Mouse (Mus musculus) kidney, embryonic 15.5 days (tissue): ENCODE results near the gene Strn3. TPM values are rescaled to one million over a fixed set of nuclear protein-coding genes. Genes with fewer than 3 reads are reported as not detected.

Experiments
- ATAC-seq: fragments of 200-750 bp; cut with Nextera tagmentation; replicated peaks from 2 replicates; pipeline ENCODE4 v1.8.0; 2017; ENCODE audit warnings: moderate TSS enrichment; ENCODE audit not compliant: low FRiP score
- H3K27ac ChIP-seq: fragments of 300-500 bp; sonication (generic); 2 replicates; pipeline ENCODE4 v1.5.1; 2015; ENCODE audit warnings: mild to moderate bottlenecking, inconsistent platforms
- H3K27me3 ChIP-seq: fragments of 300-500 bp; sonication (generic); 2 replicates; pipeline ENCODE4 v1.6.1; 2015; ENCODE audit warnings: inconsistent platforms
- H3K36me3 ChIP-seq: fragments of 300-500 bp; sonication (generic); 2 replicates; pipeline ENCODE4 v1.6.1; 2015; ENCODE audit warnings: inconsistent platforms
- H3K4me1 ChIP-seq: fragments of 300-500 bp; sonication (generic); 2 replicates; pipeline ENCODE4 v1.6.1; 2015; ENCODE audit warnings: inconsistent platforms
- H3K4me2 ChIP-seq: fragments of 300-500 bp; sonication (generic); 2 replicates; pipeline ENCODE4 v1.6.1; 2015; ENCODE audit warnings: moderate library complexity, mild to moderate bottlenecking, inconsistent platforms
- H3K4me3 ChIP-seq: fragments of 300-500 bp; sonication (generic); replicated peaks from 2 replicates; pipeline ENCODE4 v1.5.1; 2015; ENCODE audit warnings: mild to moderate bottlenecking, inconsistent platforms
- H3K9ac ChIP-seq: fragments of 300-500 bp; sonication (generic); 2 replicates; pipeline ENCODE4 v1.6.1; 2015; ENCODE audit warnings: mild to moderate bottlenecking, inconsistent platforms
- H3K9me3 ChIP-seq: fragments of 300-500 bp; sonication (generic); replicated peaks from 2 replicates; pipeline ENCODE4 v1.6.1; 2016; ENCODE audit warnings: inconsistent platforms
- WGBS: fragments of 180-500 bp; shearing (Covaris S2); methylation state at CpG from one replicate; pipeline ENCODE4 v1.1.7; 2015; ENCODE audit warnings: mixed read lengths; 5-methylcytosine and 5-hydroxymethylcytosine counted together
- polyA plus RNA-seq: library from polyadenylated mRNA; unstranded; fragments of >200 nt; fragmentation: Nextera tagmentation; extraction: Ambion mirVana; gene quantifications from 2 replicates; pipeline ENCODE4 v1.2.1, GENCODE M21; 2015

Gene Strn3
- polyA plus RNA-seq, 1 experiment from 2014 or later, result 45.5 TPM

DNA sequence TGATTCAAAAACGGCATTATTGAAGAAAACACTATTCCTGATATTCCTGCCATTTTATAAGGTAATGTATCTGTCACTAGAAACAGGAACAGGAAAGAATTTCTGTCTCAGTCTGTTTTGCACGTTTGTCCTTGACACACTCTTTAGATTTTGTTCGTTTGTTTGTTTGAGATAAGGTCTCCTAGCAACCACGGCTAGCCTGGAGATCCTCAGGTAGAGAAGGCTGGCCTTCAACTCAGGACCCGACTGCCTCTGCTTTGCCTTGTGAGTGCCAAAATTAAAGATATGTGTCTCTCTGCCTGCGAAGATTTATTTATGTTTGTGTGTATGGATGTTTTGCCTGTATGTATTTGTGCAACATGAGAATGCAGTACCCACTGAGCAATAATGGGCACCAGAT, 49.8 kb downstream of the Strn3 start:
- Histone ChIP-seq H3K27ac (no peak overlapping the region), H3K27me3 (no peaks in the 10 kb centered on the region), H3K4me2 (no peak overlapping the region), H3K9me3 (no peaks in the 10 kb centered on the region), H3K36me3 (peaks cover 19% of the 10 kb centered on the region; the same call in 1 of the 2 replicates), H3K4me1 (no peaks in the 10 kb centered on the region), H3K4me3 (no peak overlapping the region), H3K9ac (no peak overlapping the region)
- 61% methylated on average over 6 of the region's 6 CpGs for WGBS
- ATAC-seq, result no peak

- no peaks in the 10 kb centered on the region for H3K9me3 ChIP-seq
- peaks cover 10% of the 10 kb centered on the region; the same call in 1 of the 2 replicates for H3K36me3 ChIP-seq
- WGBS, result 61% methylated on average over 2 of the region's 2 CpGs
- no peak overlapping the region for H3K27ac ChIP-seq
- no peak overlapping the region for H3K4me3 ChIP-seq
- H3K4me1 ChIP-seq, result no peaks in the 10 kb centered on the region
- no peaks in the 10 kb centered on the region for H3K27me3 ChIP-seq
- no peak for ATAC-seq
- no peak overlapping the region for H3K9ac ChIP-seq
- no peak overlapping the region for H3K4me2 ChIP-seq
Observed at GRCm38 (mm10) chr12:51636689-51637470, 54.8 kb downstream of the Strn3 start.

DNA sequence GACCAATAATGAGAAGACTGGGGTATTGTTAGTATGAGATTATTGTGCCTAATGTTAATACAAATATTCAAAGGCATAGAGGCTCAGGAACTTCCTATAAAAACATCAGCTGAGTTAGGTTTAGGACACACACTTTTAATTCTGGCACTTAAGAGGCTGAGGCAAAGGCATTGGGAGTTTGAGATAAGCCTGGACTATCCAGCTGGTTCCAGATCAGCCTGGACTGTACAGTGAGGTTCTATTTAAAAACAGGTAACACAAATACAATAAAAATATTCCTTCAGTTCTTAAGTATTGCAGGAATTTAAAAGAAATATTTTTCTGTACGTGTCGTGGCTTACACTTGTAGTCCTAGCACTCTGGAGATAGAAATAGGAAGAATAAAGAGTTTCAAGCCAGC, 55.4 kb downstream of the Strn3 start:
- H3K9me3 ChIP-seq, result no peaks in the 10 kb centered on the region
- no peak overlapping the region for H3K4me3 ChIP-seq
- peaks cover 10% of the 10 kb centered on the region for H3K36me3 ChIP-seq
- no peak for ATAC-seq
- no peaks in the 10 kb centered on the region for H3K4me1 ChIP-seq
- no peak overlapping the region for H3K9ac ChIP-seq
- no peak overlapping the region for H3K27ac ChIP-seq
- H3K4me2 ChIP-seq, result no peak overlapping the region
- H3K27me3 ChIP-seq, result no peaks in the 10 kb centered on the region
- 86% methylated on average over 2 of the region's 2 CpGs for WGBS

- Histone ChIP-seq H3K4me1 (no peaks in the 10 kb centered on the region), H3K4me2 (no peak overlapping the region), H3K9ac (no peak overlapping the region), H3K27ac (no peak overlapping the region), H3K9me3 (no peaks in the 10 kb centered on the region), H3K4me3 (no peak overlapping the region), H3K27me3 (no peaks in the 10 kb centered on the region), H3K36me3 (peaks cover 7% of the 10 kb centered on the region)
- no peak for ATAC-seq
- WGBS, result 48% methylated on average over 4 of the region's 4 CpGs
Observed at GRCm38 (mm10) chr12:51633481-51633880, 58.2 kb downstream of the Strn3 start.

DNA sequence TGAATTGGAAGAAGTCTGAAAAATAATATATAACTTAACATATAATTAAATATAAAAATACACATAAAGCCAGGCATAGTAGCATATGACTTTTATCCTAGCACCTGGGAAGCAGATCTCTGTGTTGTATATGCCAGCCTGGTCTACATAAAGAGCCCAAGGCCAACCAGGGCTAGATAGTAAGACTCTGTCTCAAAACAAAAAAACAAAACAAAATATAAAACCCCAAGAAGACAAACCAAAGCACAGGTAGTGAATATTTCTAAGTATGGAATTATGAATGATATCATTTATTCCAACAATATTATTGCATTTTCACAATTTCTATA, 68.4 kb downstream of the Strn3 start:
- Histone ChIP-seq H3K4me2 (no peak overlapping the region), H3K27ac (no peak overlapping the region), H3K4me3 (no peak overlapping the region), H3K9ac (no peak overlapping the region), H3K27me3 (no peaks in the 10 kb centered on the region), H3K36me3 (peaks cover 47% of the 10 kb centered on the region), H3K4me1 (no peaks in the 10 kb centered on the region), H3K9me3 (no peaks in the 10 kb centered on the region)
- ATAC-seq, result no peak

GRCm38 (mm10) chr12:51622670-51623365, 68.9 kb downstream of the Strn3 start:
- no peak for ATAC-seq
- Histone ChIP-seq H3K27ac (no peak overlapping the region), H3K9ac (no peak overlapping the region), H3K36me3 (peaks cover 47% of the 10 kb centered on the region), H3K4me2 (no peak overlapping the region), H3K4me3 (no peak overlapping the region), H3K9me3 (no peaks in the 10 kb centered on the region), H3K27me3 (no peaks in the 10 kb centered on the region), H3K4me1 (no peaks in the 10 kb centered on the region)
- WGBS, result 84% methylated on average over 5 of the region's 5 CpGs

DNA sequence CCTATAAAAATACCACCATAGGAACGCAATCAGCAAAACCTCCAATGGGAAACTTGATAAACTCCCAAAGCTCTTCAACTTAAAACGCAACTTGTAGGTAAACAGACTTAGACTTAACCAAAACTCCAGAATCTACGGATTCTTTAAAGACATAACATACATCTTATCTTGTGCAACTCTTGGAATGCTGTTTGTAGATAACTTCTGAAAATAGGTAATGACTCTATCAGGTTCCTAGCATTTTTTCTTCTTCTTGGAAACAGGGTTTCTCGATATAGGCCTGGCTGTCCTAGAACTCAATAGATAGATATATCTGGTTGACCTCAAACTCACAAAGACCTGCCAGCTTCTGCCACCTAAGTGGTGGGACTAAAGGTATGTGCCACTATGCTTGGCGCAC, 70.5 kb downstream of the Strn3 start:
- Histone ChIP-seq H3K4me2 (no peak overlapping the region), H3K36me3 (peaks cover 58% of the 10 kb centered on the region), H3K27ac (no peak overlapping the region), H3K27me3 (no peaks in the 10 kb centered on the region), H3K4me3 (no peak overlapping the region), H3K9ac (no peak overlapping the region), H3K4me1 (no peaks in the 10 kb centered on the region), H3K9me3 (no peaks in the 10 kb centered on the region)
- ATAC-seq, result no peak
- 92% methylated on average over 5 of the region's 5 CpGs for WGBS

- H3K9me3 ChIP-seq, result no peaks in the 10 kb centered on the region
- no peak overlapping the region for H3K4me3 ChIP-seq
- no peaks in the 10 kb centered on the region for H3K27me3 ChIP-seq
- peaks cover 59% of the 10 kb centered on the region for H3K36me3 ChIP-seq
- no peak overlapping the region for H3K4me2 ChIP-seq
- no peak for ATAC-seq
- H3K27ac ChIP-seq, result no peak overlapping the region
- no peaks in the 10 kb centered on the region for H3K4me1 ChIP-seq
- no peak overlapping the region for H3K9ac ChIP-seq
Observed at GRCm38 (mm10) chr12:51620572-51620971, 71.1 kb downstream of the Strn3 start.

DNA sequence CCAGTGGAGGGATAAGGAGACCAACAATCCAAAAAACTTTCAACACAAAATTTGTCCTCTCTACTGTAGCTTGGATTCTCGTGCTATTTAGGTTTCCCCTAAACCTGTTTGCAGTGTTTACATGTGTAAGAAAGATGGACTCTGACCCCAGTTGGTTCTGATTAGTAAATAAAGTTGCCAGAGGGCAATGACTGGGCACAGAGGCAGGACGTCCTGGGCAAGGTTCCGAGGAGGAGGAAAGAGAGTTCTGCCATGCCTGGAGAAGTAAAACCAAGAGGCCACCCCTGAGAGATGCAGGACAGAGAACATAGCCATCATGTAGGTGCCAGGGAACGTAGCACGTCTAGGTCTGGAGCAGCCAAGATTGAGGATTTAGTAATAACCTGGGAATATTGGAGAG, 79.3 kb downstream of the Strn3 start:
- ATAC-seq, result no peak
- H3K9me3 ChIP-seq, result no peaks in the 10 kb centered on the region
- H3K4me1 ChIP-seq, result no peaks in the 10 kb centered on the region
- H3K27ac ChIP-seq, result no peak overlapping the region
- peaks cover 72% of the 10 kb centered on the region for H3K36me3 ChIP-seq
- H3K4me2 ChIP-seq, result no peak overlapping the region
- H3K9ac ChIP-seq, result no peak overlapping the region
- 91% methylated on average over 5 of the region's 5 CpGs for WGBS
- no peaks in the 10 kb centered on the region for H3K27me3 ChIP-seq
- H3K4me3 ChIP-seq, result no peak overlapping the region

- H3K9ac ChIP-seq, result no peak overlapping the region
- ATAC-seq, result no peak
Observed at GRCm38 (mm10) chr12:51606138-51606537, 85.6 kb downstream of the Strn3 start.

DNA sequence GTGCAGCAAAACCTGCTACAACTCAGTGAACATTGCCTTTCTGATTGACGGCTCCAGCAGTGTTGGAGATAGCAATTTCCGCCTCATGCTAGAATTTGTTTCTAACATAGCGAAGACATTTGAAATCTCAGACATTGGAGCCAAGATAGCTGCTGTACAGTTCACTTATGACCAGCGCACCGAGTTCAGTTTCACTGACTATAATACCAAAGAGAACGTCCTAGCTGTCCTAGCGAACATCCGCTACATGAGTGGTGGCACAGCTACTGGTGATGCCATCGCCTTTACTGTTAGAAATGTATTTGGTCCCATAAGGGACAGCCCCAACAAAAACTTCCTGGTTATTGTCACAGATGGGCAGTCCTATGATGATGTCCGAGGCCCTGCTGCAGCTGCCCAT, 88.4 kb downstream of the Strn3 start:
- peaks cover 25% of the 10 kb centered on the region for H3K36me3 ChIP-seq
- no peak overlapping the region for H3K4me2 ChIP-seq
- no peak overlapping the region for H3K9ac ChIP-seq
- no peak overlapping the region for H3K4me3 ChIP-seq
- H3K9me3 ChIP-seq, result no peaks in the 10 kb centered on the region
- H3K27ac ChIP-seq, result no peak overlapping the region
- WGBS, result 95% methylated on average over 10 of the region's 10 CpGs
- no peaks in the 10 kb centered on the region for H3K4me1 ChIP-seq
- no peaks in the 10 kb centered on the region for H3K27me3 ChIP-seq
- ATAC-seq, result no peak

More at GRCm38 (mm10) chr12:51606138-51606537, 85.6 kb downstream of the Strn3 start:
- no peak overlapping the region for H3K27ac ChIP-seq
- peaks cover 42% of the 10 kb centered on the region for H3K36me3 ChIP-seq
- H3K4me2 ChIP-seq, result no peak overlapping the region
- H3K27me3 ChIP-seq, result no peaks in the 10 kb centered on the region
- WGBS, result 91% methylated on average over 4 of the region's 4 CpGs
- no peaks in the 10 kb centered on the region for H3K4me1 ChIP-seq
- no peaks in the 10 kb centered on the region for H3K9me3 ChIP-seq
- no peak overlapping the region for H3K4me3 ChIP-seq

DNA sequence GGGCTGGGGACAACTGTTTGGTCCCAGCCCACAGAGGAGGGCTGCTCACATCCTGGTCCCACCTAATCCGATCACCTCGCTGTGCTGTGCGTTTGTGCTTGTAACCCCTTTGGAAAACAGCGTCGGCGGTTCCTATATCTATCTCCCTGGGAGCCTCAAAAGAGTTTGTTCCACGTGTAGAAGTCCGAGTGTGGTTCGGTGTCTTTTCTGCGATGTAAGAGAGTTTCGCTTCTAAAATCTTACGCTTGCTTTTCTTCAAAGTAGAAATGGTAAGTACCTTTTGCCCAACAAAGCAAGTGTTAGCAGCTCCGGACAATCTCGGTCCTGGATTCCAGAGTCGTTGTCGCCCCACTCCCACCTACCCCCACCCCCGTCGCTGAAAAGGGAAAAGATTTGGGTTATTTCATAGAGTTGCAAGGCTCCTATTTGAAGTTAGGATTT, 97.6 kb downstream of the Strn3 start:
- Histone ChIP-seq H3K4me1 (peaks cover 20% of the 10 kb centered on the region), H3K4me2 (peak overlapping the region; percentile 99), H3K9ac (peak overlapping the region; percentile 42), H3K36me3 (no peaks in the 10 kb centered on the region), H3K4me3 (peak overlapping the region; percentile 54), H3K9me3 (no peaks in the 10 kb centered on the region), H3K27me3 (peaks cover 56% of the 10 kb centered on the region), H3K27ac (no peak overlapping the region)
- 2% methylated on average over 18 of the region's 18 CpGs for WGBS
- ATAC-seq, result 0 out of 2 replicates have a peak, but pooled peaks have one; percentile 27
